Mouse (Mus musculus): ENCODE results near the gene Prkcg.
"Not testable (repeated sequence)": the region's sequence is repeated elsewhere in the genome, so short reads cannot be mapped to it uniquely, and the experiment has no call there.

Prkcg gene

DNA sequence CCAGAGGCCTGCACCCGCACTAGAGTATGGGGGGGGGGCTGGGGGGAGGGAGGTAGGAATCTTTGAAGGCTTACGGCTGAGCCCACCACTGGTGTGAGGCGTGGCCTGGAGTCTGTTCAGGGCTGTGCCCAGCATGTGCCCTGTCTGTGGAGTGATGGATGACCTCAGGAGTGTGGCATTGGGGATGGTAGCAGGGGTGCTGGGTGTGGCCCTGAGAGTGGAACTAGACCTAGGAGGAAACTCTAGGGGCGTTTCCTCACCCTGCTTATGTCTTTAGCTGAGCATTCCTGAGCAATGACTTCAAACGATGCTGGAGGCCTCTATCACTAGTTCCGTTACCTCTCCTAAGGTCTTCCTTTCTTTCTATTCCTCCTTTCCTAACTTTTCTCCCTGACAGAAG, 2.2 kb downstream of the Prkcg start:
- no peak for DNase-seq

DNA sequence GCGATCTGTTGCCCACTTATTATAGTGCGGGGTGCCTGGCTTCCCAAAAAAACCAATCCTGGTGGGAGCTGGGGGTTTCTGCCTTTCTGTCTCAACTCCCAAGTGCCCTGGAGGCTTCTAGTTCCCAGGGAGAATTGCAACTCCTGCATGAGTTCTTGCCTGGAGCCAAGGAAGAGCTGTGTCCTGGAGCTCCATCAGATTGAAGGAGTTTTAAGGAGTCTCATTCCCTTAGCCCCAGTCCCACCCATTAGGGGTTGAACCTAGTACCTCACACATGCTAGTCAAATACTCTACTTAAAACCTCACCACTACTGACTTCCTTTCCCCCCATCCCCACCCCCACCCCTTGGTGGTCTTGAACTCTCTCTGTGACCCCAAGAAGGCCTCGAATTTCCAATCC, 2.8 kb downstream of the Prkcg start:
- DNase-seq = no peak

DNA sequence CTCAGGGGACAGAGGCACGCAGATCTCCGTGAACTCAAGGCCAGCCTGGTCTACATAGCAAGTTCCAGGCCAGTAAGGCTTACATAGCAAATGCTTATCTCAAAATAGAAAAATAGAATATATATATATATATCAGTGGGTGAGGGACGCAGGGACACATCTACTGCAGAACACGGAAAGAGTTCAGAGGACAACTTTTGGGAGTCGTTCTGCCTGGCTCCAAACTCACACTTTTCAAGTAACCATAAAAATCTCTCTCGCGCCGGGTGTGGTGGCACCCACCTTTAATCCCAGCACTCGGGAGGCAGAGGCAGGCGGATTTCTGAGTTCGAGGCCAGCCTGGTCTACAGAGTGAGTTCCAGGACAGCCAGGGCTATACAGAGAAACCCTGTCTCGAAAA, 3.3 kb downstream of the Prkcg start:
- DNase-seq = not testable (repeated sequence)

- DNase-seq = peak; percentile 85
Measured at GRCm38 (mm10) chr7:3292791-3293190, 3.8 kb downstream of the Prkcg start.

DNA sequence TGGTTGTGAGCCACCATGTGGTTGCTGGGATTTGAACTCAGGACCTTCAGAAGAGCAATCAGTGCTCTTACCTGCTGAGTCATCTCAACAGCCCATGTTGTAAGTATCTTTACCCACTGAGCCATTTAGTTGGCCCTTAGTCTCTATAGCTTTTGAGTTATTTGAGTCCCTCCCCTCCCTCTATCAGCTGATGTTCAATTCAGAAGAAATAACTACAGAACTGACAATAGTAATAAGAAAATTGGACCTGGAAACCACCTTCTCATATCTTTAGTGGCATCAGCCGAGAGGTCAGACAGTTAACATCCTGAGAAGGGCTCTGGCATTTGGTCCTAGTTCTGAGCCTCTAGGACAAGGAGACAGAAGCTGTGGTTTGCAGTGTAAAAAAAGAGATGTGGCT, 5.8 kb downstream of the Prkcg start:
- DNase-seq = no peak

DNA sequence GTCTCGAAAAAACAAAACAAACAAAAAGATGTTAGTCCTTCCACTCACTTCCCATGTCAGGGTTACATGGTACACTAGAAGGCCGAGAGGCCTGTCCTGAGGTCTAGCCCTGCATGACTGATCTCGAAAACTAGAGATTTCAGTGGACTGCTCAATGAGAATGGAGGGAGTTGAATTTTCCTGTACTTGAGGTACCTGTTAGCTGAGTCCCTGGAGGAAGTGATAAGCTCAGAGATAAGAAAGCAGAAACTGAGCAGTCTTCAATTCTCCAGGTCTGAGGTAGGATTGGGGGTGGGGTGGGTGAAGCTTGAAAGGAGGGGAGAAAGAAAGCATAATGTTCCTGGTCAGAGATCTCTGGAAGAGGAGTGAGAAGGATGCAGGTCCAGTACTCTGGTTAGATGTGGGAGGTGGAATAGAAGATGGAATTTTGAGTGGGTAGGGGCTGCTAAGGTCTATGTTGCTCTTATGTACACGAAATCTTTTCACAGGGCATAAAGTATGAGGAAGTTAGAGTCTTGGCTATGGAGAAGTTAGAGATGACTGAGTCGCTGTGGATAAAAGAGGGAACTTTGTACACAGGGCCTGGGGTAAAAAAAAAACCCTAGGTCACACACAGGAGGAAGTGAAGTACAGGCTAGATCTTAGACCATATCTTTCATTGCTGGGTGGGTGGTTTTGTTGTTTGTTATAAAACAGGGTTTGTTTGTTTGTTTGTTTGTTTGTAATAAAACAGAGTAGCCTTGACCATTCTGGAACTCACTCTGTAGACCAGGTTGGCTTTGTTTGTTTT, 6.5 kb downstream of the Prkcg start:
- DNase-seq = no peak

GRCm38 (mm10) chr7:3296711-3297110, 7.7 kb downstream of the Prkcg start:
- DNase-seq = no peak

DNA sequence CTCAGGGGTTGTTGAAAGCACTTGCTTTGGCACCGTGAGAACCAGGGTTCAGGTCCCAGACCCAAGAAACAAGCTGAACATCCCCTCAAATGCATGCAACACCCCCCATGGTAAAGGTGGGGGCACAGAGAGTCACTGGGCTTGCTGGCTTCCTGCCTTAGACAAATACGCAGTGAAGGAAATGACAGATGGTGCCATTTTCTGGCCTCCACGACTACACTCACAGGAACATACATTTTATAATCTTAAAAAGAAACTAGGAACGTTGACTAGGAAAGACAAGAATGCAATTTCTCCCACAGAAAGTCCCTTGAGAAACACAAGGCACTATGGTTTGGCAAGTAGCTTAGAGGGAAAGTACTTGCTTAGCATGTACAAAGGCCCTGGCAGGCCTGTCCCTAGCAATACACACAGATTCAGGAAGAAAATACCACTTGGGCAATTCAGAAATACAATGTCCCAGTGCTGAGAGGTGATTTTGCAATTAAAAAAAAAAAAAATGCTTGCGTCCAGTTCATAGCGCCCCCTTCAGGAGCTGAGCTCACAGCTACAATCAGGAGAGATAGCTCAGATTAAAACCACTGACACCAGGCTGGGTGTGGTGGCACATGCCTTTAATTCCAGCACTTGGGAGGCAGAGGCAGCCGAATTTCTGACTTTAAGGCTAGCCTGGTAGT, 11.1 kb downstream of the Prkcg start:
- DNase-seq = no peak

DNA sequence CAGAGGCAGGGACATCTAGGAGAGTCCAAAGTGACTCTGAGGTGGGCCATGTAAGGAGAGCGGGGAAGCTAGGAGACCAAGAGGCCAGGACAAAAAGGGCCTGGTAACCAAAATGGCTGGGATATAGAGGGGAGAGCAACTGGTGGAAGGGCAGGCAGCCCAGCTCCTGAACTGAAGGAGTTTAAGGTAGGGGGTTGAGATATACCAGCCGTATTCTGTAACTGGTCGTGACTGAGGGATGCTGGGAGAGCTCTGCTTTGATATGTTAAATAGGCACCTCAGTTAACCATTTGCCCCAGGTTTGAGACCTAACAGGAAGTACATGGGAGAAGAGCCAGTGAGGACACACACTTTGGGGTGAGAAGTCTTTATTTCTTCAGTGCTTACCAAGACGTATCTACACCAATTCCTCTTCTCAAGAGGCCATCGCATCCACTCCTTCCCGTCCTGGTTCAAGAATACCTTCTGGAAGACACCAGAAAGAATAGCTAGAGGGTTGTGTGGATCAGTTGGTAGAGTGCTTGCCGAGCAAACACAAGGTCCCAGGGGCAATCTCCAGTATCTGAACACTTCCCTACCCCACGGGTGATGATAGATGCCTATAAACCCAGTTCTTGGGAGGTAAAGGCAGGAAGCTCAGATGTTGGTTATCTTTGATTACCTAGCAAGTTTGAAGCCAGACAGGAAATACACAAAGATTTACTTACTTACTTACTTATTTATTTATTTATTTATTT, 12.1 kb downstream of the Prkcg start:
- DNase-seq = no peak

- peak; percentile 58 for DNase-seq
Measured at GRCm38 (mm10) chr7:3301628-3302555, 12.9 kb downstream of the Prkcg start.

- peak; percentile 67 for DNase-seq
Measured at GRCm38 (mm10) chr7:3302556-3303275, 13.7 kb downstream of the Prkcg start.

GRCm38 (mm10) chr7:3303276-3303781, 14.3 kb downstream of the Prkcg start:
- peak; percentile 65 for DNase-seq

DNA sequence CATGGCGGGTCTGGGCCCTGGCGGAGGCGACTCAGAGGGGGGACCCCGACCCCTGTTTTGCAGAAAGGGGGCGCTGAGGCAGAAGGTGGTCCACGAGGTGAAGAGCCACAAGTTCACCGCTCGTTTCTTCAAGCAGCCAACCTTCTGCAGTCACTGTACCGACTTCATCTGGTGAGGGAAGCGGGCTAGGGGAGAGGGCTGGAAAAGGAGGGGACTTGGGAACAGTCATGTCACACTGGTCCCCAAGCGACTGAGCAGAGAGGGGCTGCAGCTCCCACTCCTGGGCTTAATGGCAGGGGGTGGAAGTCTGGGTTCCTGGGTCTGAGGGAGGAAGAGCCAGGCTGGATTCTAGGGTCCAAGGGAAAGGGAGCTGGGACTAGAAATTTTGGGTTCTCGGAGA, 14.8 kb downstream of the Prkcg start:
- peak; percentile 22 for DNase-seq

GRCm38 (mm10) chr7:3304298-3304697, 15.3 kb downstream of the Prkcg start:
- DNase-seq = peak; percentile 28

DNA sequence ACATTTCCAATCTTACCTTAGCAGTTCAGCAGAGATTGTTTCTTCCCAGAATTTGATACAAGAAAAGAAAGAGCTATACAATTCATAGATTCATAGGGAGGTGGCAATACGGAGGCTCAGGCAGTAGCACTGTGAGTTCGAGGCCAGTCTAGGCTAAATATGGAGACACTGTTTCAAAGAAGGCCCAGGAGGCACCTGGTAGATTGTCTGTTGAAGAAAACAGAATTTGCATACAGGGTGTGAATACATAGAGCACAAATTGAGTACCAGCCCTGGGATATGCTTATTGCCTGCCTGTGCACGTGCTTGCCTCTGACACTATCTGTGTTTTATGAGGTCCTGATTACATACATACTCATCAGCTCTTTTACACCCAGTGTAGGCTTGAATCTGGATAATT, 17.4 kb downstream of the Prkcg start:
- no peak for DNase-seq

- DNase-seq = no peak
Measured at GRCm38 (mm10) chr7:3308646-3309045, 19.7 kb downstream of the Prkcg start.

GRCm38 (mm10) chr7:3310233-3310632, 21.3 kb downstream of the Prkcg start:
- no peak for DNase-seq

GRCm38 (mm10) chr7:3313571-3313970, 24.6 kb downstream of the Prkcg start:
- DNase-seq = no peak

DNA sequence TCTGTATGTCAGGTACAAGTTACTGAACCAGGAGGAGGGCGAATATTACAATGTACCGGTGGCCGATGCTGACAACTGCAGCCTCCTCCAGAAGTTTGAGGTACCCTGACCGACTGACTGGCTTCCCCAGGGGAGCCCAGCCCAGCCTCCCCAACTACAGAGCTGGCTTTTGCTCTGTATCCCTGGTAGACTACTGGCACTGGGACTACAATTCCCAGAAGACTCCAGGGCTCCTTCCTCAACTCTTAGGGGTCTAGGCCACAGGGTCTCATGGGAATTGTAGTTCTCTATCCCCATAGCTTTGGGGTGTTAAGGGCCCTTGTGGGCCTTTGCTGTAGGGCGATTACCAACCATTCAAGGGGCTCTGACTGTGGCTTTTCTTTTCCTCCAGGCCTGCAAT, 25.1 kb downstream of the Prkcg start:
- no peak for DNase-seq

DNA sequence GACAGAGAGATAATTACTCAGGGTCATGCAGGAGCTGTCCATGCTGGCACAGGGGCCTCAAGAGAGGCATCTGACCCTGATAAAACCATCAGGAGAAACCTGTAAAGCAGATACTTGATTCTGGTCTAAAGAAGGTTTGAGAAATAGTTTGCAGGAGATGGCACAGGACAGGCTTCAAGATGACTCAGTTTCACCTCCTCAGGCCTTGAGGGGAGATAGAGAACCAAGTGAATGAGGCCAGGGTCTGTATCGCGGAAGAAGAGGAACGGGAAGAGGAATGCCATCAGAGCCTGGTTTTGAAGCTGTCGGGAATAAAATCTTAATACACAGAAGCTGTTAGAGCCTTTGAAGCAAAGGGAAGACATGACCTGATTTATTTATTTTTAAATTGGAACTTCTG, 28.7 kb downstream of the Prkcg start:
- no peak for DNase-seq

DNA sequence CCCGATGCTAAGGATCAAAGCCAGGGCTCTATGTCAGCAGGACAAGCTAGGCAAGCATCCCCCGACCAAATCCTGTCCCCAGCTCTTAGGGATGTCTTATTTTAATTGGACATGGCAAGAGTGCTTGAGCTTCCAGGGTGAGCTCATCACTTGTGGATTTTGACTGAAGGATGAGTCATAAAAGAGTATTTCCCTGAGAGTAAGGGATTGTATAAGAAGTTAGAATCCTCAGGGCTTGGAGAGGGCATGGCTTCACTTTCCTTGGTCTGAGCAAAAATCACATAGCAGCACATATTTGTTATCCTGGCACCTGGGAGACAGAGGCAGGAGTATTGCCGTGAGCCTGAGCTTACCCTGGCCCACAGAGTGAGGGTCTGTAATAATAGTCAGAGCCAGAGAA, 31.9 kb downstream of the Prkcg start:
- no peak for DNase-seq

DNA sequence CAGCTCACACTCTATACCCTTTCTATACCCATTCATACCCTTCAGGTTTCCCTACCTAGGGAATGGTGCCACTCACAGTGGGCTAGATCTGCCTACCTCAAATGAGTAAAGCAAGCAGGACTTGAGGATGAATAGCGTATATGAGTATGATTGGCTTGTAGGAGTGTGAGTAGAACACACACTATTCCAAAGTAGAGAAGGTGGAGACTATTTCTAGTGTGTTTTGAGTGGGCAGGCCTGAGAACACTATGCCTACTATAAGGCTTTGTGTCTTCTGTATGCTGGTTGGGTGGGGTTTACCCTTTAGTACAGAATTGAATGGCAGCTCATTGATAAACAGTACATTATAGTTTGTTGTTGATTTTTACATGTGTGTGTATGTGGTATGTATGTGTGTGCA, 34.8 kb downstream of the Prkcg start:
- DNase-seq = no peak
